Mouse (Mus musculus) gastrocnemius, postnatal 36 days (tissue): ENCODE data around the gene Lrrc32. TPM values are rescaled to one million over a fixed set of nuclear protein-coding genes. Genes with fewer than 3 reads are reported as not detected.

Source experiments
- DNase-seq, 2 experiments: peaks; one replicate each; pipeline ENCODE4 v3.0.0; 2022
- intact Hi-C: fragments of 180-260 bp; cut with DNase I; formaldehyde crosslinking; loops from one replicate; pipeline ENCODE4 v1.15.1; 2025
- total RNA-seq, 2 experiments: library from RNA; stranded (reverse); gene quantifications; 2 replicates each; pipeline ENCODE4 v1.2.3; 2021

The Lrrc32 gene
- total RNA-seq, 2 experiments from 2014 or later = 3.7 to 5.8 TPM

DNA sequence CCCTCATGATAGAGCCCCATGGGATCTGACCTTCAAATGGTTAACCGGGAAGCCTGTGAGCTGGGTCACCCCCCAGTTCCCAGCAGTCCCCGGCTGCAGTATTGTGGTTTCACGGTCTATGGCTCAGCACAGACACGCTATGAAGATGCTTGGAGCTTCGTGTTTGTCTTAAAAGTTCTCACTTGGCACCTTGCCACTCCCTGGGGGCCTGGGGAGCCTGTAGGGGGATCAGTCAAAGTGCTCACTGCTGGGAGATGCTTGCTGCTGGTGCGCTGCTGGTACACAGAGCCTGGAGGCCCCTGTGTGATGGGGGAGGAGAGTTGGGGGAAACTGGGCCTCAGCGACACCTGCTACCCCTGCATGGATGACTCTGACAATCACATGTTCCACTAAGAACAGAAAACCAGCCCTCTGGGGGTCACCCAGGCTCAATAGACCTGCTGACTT, 2.6 kb upstream of the Lrrc32 start:
- intact Hi-C loops = loop anchor here (5.0 to 10.0 kb wide), 2 partner anchors 56 to 288 kb away; no protein-coding TSS in a partner anchor
- DNase-seq = no peak

DNA sequence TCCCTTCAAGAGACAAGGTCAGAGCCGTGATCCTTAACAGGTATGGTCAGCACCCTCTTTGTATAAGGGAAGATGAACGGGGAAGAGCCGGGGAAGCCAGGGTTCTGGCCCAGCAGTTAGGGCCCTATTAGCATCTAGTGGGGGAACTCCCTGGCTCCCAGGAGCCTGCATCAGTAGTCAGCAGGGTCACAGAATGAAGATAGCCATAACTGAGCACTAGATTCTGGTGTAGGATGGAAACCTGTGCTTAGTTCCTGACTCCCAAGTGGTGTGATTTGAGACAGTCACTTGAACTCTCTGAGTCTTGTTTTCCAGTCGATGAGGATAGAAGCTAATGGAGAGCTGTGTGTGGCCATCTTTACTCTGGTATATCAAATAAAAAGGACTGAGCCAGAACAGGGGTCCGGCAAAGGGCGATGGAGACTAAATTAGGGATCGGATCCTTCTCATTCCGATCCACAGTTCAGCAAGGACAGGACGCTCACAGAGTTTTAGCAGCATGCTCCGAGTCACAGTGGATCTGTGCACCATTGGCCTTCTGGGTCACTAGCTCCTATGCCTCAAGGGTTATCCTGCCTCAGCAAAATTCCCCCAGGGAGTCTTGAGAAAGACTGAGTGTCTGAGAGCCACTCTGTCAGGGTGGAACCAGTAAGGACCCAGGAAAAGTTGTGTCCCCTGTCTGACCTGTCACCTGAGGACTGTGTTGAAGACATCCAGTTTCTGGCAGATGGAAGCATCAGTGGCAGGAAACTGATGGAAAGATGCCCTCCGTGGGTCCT, 1.7 kb upstream of the Lrrc32 start:
- intact Hi-C loops = loop anchor here (5.0 to 10.0 kb wide), 2 partner anchors 55 to 287 kb away; no protein-coding TSS in a partner anchor
- no peak for DNase-seq

DNA sequence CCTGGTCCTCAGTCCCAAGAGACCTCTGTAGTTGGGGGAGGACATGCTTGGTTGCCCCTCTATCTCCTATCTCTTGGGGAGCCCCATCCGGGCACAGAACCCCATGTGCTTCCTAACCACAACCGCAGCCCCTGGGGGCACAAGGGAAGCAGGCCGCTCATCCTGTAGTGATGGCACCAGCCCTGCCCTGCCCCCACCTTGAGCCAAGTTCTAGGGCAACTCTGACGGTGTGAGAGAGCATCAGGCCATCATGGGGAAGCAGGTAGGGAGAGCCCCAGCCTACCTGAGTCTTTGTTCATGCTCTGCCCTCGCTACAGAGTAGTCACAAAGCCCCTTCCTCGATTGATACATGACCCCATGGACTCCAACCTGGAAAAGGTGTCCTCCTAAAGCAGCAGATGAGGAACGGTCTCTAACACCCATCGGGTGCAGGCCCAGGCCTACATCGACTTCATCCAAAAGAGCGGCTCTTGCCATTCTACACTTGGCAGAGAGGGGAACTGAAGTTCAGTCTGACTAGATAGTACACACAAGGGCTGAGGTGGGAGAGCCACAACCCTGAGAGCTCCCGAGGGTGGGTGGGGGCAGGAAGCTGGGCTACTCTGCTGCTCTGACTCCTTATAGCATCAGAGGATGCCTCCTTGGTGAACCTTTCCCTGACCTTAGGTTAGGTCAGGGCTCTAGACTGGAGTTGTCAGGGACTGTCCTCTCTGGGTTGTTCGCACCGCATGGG, 519 bp upstream of the Lrrc32 start:
- intact Hi-C loops = loop anchor here (5.0 to 10.0 kb wide), 2 partner anchors 54 to 286 kb away; no protein-coding TSS in a partner anchor
- no peak for DNase-seq

DNA sequence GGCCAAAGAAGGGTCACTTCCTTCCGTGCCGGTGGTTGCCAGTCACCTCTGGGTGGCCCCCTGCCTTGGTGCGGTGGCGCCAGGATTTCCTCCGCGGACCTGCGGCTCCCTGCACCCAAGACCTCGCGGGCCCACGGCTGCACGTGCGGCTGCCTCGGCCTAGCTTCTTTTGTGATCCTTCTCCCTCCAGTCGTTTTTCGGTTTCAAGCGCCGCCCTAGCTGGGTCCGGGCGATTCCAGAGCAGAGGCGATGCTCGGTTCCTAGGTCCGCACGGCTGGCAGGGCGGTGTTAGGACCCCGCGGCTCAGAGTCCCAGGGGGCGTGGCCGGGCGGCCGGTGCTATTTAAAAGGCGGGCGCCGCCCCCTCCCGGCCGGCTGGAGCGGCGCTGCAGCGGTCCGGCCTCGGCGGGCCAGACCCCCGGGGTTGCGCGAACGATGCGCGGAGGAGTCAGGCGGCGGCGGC, 571 bp downstream of the Lrrc32 start:
- peak; percentile 72 to 76 for DNase-seq
- intact Hi-C loops = loop anchor here (5.0 to 10.0 kb wide), 2 partner anchors 53 to 285 kb away; no protein-coding TSS in a partner anchor

DNA sequence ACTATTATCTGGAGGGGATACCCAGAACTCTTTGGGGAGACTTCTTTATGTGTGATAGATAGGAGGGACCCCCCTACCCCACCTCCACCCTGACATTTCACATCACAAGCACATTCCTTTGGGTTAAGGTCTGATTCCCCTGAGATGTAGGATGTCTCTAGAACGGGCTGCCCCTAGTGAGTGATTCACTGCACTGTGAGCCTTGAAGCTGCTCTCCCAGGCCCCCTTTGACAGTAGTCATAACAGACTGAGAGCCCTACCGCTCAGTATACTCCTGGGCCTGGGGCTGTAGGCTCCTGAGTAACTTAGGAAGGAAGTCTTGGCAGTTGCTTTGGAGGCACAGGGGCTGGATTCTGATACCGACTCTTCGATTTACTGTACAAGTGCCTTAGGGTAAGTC, 1.2 kb downstream of the Lrrc32 start:
- DNase-seq = no peak
- intact Hi-C loops = no loop called here

DNA sequence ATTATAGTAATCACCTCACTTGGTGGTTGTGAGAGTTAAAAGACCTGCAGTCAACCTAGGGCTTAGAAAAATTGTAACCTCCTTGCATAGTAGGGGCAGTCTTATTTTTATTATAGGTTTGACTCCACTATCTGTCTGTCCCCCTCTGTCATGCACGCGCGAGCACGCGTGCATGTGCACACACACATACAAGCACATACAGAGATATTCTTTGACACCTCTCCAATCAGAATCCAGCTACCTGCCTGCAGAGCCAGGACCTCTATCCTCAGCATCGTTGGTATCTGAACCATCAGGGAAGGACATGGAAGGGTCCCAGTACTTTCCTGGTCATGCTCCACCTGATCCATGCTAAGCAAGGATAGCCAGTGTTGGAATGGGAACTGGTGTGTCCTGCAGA, 1.8 kb downstream of the Lrrc32 start:
- intact Hi-C loops = no loop called here
- no peak for DNase-seq

DNA sequence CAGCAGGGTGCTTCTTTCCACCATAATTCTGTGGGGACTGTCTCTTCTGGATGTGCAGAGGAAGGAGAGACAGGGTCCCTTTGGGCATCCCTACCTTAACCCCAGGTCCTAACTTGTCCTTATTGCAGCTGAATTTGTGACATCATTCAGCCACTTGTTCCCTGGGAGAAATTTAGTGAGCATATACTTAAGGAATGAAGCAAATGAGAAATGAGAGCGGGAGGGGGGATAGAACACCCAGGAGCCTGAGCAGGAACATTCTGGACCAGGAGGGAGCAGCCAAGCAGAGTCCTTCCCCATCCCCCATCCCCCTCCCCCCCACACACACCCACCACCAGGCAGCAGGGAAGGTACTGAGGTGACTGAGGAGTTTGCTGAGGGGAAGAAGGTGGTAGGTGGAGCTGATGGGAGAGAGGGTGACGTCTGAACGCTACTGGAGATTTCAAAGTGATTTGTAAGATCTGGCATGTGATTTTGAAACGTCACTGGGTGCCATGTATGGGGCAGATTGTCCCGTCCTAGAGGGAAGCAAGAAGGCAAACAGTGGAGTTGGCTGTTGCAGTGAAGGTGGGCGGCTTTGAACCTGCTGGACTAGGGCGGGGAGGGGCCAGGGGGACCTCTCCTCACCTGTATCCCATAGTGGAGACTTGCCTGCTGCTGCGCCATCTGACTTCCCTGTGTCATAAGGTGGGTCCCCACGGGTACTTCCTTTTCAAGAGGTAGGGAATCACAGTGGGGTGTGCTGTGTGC, 2.5 kb downstream of the Lrrc32 start:
- intact Hi-C loops = no loop called here

DNA sequence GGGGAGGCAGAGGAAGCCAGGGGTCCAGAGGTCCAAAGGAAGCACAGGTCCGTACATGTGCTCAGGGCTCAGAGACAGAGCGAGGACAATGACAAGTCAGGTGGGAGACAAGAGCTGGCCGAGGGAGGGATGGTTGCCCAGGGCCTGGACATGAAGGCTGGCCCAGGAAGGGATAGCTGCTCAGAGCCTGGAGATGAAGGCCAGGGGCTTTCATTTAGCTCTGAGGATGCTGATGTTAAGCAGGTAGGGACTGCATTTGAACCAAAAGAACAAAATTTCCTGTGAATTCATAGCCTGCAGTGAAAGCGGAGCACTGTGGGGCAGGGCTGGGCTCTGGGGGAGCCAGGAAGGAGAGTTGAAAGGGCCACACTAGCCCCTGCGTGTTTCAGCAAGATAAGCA, 3.2 kb downstream of the Lrrc32 start:
- intact Hi-C loops = no loop called here
- no peak for DNase-seq

More for the DNA sequence above, 2.5 kb downstream of the Lrrc32 start:
- no peak for DNase-seq

DNA sequence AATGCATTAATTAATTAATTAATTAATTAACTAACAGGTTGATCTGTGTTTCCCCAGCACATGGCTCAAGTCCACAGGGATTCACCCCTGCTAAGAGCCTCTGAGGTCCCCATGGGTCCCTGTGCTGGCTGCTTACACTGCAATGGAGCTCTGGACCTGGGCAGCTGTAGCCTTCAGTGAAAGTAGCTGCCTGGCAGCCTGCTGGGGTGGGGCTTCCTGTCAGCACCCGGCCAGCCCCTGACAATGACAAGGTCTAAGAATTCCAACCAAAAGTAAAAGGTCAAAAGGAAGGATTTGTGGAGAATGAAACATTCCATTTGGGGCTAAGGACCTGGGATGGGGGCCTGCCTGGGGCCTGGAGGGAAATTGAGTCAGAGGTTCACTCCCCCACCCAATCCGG, 4.2 kb downstream of the Lrrc32 start:
- no peak for DNase-seq
- intact Hi-C loops = no loop called here

DNA sequence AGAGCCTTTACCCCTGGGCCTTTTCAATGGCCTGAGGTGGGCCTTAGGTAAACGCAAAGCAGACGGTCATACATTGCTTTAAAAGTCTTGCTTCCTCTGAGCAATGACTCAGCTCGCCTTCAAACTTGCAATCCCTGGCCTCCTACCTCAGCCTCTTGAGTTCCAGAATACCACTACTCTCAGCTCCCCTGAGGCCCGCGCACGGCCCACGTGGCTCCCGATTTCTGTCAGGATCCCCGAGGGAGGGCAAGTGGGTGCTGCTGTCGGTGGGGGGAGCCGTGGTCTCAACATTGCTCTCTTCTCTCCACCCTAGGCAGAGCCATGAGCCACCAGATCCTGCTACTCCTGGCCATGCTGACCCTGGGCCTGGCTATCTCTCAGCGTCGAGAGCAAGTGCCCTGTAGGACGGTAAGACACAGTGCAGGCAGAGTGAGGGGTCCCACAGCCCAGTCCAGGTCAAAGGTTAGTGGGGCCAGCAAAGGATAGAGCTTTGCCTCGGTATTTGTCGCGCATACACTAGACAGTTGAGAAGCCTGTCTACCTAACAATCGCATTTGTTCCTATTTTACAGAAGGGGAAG, 4.9 kb downstream of the Lrrc32 start:
- intact Hi-C loops = no loop called here
- DNase-seq = no peak

DNA sequence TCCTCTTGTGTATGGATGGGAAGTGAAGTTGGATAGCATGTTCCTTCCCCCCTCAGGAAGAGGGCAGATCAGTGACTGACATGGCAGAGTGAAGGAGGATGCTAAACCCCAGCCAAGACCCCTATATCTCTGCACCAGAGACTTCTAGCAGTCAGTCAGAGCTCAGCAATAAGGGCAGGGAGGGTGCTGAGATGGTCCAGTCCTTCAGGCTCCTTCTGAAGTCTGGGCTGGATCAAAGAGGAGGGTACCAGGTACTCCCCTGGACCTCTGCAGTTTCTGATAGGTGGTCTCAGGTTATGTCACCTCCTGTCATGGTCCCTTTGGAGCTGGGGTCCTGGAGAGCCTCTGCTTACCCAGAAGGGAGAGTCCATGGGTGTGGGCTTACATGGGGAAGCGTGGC, 6.5 kb downstream of the Lrrc32 start:
- DNase-seq = no peak
- intact Hi-C loops = loop anchor here (5.0 kb wide), 1 partner anchor 77 kb away; no protein-coding TSS in a partner anchor

DNA sequence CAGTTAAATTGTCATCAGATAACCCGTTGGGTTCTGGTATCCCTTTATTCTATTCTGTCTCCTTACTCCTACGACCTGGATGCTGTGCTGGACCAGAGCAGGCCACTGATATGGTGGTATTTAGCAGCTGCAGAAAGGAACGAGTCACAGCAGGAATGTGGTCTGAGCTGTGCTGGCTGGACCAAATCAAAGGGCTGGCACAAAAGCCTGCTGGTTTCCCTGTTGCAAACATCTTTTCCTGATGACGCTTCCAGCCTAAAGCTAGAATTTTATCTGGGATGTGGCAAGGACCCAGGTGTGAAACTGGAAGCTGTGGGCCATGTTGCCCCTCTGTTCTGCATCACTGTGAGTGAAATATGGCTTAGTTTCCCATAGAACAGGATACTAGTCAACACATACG, 8.4 kb downstream of the Lrrc32 start:
- intact Hi-C loops = loop anchor here (5.0 kb wide), 1 partner anchor 75 kb away; no protein-coding TSS in a partner anchor
- DNase-seq = no peak

DNA sequence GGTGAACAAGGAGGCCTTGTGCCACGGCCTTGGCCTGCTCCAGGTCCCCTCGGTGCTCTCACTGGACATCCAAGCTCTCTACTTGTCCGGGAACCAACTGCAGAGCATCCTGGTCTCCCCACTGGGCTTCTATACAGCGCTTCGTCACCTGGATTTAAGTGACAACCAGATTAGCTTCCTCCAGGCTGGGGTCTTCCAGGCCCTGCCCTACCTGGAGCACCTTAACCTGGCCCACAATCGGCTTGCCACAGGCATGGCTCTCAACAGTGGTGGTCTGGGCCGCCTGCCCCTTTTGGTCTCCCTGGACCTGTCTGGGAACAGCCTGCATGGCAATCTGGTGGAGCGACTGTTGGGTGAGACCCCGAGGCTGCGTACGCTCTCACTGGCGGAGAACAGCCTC, 9.0 kb downstream of the Lrrc32 start:
- intact Hi-C loops = loop anchor here (5.0 kb wide), 1 partner anchor 74 kb away; no protein-coding TSS in a partner anchor

DNA sequence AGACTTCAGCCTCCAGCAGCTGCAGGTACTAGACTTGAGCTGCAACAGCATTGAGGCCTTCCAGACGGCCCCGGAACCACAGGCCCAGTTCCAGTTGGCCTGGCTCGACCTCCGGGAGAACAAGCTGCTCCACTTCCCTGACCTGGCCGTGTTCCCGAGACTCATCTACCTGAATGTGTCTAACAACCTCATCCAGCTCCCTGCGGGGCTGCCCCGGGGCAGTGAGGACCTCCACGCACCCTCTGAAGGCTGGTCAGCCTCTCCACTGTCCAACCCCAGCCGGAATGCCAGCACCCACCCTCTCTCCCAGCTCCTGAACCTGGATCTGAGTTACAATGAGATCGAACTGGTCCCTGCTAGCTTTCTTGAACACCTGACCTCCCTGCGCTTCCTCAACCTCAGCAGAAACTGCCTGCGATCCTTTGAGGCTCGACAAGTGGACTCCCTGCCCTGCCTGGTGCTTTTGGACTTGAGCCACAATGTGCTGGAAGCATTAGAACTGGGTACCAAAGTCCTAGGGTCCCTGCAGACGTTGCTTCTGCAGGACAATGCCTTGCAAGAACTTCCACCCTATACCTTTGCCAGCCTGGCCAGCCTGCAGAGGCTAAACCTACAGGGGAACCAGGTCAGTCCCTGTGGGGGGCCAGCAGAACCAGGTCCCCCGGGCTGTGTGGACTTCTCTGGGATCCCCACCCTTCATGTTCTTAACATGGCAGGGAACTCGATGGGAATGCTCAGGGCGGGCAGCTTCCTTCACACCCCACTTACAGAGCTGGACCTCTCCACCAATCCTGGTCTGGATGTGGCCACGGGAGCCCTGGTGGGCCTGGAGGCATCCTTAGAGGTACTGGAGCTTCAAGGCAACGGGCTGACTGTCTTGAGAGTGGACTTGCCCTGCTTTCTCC, 9.8 kb downstream of the Lrrc32 start:
- no peak for DNase-seq
- intact Hi-C loops = loop anchor here (5.0 kb wide), 1 partner anchor 73 kb away; no protein-coding TSS in a partner anchor

More for the DNA sequence above, 9.0 kb downstream of the Lrrc32 start:
- DNase-seq = no peak

DNA sequence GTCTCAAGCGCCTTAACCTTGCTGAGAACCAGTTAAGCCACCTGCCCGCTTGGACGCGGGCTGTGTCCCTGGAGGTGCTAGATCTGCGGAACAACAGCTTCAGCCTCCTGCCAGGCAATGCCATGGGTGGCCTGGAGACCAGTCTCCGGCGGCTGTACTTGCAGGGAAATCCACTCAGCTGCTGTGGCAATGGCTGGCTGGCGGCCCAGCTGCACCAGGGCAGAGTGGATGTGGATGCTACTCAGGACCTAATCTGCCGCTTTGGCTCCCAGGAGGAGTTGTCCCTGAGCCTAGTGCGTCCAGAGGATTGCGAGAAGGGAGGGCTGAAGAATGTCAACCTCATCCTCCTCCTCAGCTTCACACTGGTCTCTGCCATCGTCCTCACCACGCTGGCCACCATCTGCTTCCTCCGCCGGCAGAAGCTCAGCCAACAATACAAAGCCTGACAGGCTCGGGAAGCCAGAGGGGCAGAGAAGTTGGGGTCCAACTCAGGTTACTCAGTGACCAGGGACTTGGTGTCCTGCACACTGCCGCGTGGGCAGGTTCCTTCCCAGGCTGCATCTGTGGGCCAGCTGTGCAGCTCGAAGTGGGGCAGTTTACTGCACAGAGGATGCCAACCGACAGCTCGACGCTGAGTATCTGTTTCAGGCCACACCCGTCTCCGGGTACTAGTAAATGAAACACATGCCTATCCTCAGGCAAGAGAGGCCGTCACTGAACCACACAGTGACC, 10.6 kb downstream of the Lrrc32 start:
- peak in 1 of 2 experiments; percentile 40 for DNase-seq
- intact Hi-C loops = loop anchor here (5.0 kb wide), 1 partner anchor 73 kb away; no protein-coding TSS in a partner anchor

DNA sequence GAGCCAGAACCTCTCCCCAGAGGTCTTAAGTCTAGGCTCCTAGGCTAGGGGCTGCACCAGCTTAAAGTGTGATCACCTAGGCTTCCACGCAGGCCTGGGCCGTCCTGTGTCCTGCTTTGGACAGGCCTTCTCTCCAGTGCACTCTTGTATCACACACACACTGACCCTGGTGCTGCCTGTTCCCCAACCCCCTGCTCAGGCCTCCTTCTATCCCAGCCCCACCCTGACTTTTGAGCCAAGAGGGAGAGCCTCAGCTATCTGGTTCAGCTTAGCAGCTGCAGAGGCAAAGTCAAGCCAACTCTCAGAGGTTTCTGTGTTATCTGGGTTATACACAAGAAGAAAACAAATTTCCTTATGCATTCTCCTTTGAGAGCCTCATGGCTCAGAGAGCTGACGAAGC, 11.4 kb downstream of the Lrrc32 start:
- intact Hi-C loops = no loop called here
- DNase-seq = peak in 1 of 2 experiments; percentile 68

DNA sequence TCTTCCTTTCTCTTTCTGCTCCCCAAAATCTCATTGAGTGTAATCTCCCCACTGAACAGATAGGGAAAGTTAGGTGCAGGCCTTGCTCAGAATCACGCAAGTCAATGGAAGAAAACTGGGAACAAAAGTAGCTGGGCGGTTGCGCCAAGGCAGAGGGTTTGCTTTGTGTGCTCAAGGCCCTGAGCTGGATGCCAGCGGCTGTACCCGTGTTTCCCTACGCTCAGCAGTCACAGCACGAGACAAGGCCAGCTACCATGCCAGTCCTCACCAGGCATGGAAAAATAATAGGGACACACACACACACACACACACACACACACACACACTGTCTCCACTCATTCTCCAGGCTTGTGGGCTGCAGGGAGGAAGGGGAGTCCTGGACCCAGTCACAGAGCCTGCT, 12.0 kb downstream of the Lrrc32 start:
- intact Hi-C loops = no loop called here
- DNase-seq = no peak

DNA sequence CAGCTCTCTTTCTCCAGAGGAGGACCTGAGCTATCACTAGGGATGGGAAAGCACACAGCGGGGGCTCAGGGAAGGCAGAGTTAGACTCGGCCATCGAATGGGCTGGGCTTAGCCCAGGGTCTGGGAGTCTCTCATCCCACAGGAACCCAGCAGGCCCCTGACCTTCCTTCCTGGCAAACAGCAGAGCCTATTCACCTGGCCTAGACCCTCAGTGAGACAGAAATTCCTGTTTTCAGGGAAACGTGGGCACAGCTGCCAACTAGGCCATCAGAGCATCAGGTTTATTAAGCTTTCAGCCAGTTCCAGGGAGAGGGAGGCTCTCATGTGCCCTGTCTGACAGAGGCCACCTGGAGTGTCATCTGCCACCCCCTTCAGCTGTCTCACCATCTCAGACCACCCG, 13.8 kb downstream of the Lrrc32 start:
- intact Hi-C loops = no loop called here
- DNase-seq = no peak
